Mouse (Mus musculus): ENCODE results near the gene Adgrg6. TPM values are rescaled to one million over a fixed set of nuclear protein-coding genes. Genes with fewer than 3 reads are reported as not detected.
A peak's percentile ranks its signal among the peaks of the same experiment; 100 is the strongest.

Adgrg6 gene
- polyA plus RNA-seq (2015; fragmentation: Nextera tagmentation; extraction: Ambion mirVana), result 2.8 and 3.6 TPM in 2 replicates

DNA sequence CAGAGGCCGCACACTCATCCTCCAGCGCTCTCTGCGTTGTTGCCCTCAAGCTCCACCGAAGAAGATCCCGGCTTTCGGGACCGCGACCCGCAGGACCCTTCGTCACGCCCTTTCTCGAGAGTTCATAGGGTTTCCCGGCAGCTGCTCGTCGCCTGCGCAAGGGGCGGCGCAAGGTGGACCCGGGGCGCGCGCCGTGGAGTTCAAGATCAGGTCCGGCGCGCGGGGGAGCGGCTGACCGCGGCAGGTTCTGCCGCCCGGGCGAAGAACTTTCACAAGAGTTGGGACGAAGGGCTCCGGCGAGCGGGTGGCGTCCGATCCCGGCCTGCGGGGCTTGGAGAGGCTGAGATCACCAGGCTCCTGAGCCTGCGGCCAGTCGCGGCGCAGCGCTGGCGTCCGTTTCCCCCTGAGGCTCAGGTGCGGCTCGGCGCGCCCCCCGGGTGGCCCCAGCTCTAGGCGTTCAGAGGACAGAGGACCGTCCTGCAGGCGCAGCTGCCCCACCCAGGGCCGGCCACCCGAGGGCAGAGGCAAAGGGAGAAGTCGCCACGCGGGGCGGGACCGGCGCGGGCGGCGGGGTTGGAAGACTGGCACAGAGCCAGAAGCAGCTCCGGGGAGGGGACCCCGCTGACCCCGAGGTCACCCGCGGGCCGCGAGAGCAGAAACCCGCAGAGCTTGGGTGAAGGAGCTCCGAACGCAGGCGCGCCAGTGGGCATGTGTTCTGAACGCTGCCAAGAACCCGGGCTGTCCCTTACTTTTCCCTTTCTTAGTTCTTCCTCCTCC is at the start of gene Adgrg6:
Gene Adgrg6, minus strand, starts transcription at position 719 of the 777 bp plus-strand sequence.
- Histone ChIP-seq H3K4me1 (replicated peaks) (no peaks in the 10 kb centered on the region), H3K27ac (0 out of 2 replicates have a peak within 1 kb of the TSS, but pooled peaks have one; percentile 9), H3K4me2 (replicated peaks) (peak within 1 kb of the TSS; percentile 99), H3K27me3 (replicated peaks) (peaks cover 9% of the 10 kb centered on the region; the same call in 1 of the 2 replicates), H3K9me3 (no peaks in the 10 kb centered on the region), H3K9ac (peak within 1 kb of the TSS; percentile 61), H3K36me3 (no peaks in the 10 kb centered on the region), H3K4me3 (replicated peaks) (peak within 1 kb of the TSS; percentile 72)
- WGBS, result under 1% methylated on average over 81 of the region's 81 CpGs
- peak; percentile 85 for ATAC-seq

DNA sequence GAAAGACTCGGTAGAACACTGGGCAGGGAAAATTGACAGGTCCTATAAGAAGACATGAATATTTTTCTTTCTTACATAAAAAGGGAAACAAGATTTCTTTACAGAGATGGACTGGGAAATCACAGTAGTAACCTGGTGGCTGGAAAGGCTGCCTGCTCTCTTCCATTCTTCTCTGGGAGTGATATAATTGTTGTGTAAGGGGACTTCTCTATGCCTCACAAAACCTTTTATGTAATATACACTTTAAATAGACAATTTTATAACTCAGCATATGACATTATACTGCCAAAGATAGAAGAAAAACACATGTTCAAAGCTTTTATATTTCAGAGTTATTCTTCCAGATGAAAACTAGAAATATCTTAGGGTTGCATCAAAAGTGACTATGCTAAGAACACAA is 46.8 kb upstream of the Adgrg6 start:
- no peak overlapping the region for H3K9ac ChIP-seq
- H3K4me2 ChIP-seq (replicated peaks), result no peak overlapping the region
- no peak overlapping the region for H3K4me3 ChIP-seq (replicated peaks)
- no peak for ATAC-seq
- H3K4me1 ChIP-seq (replicated peaks), result no peaks in the 10 kb centered on the region
- no peaks in the 10 kb centered on the region for H3K27me3 ChIP-seq (replicated peaks)
- H3K9me3 ChIP-seq, result no peaks in the 10 kb centered on the region
- H3K27ac ChIP-seq, result no peak overlapping the region
- WGBS, result 80% methylated on average over 1 of the region's 1 CpGs
- no peaks in the 10 kb centered on the region for H3K36me3 ChIP-seq

- no peaks in the 10 kb centered on the region for H3K9me3 ChIP-seq
- no peaks in the 10 kb centered on the region for H3K4me1 ChIP-seq (replicated peaks)
- H3K27ac ChIP-seq, result no peak overlapping the region
- no peak for ATAC-seq
- no peak overlapping the region for H3K4me3 ChIP-seq (replicated peaks)
- no peaks in the 10 kb centered on the region for H3K27me3 ChIP-seq (replicated peaks)
- no peak overlapping the region for H3K4me2 ChIP-seq (replicated peaks)
- 88% methylated on average over 2 of the region's 2 CpGs for WGBS
- no peak overlapping the region for H3K9ac ChIP-seq
- H3K36me3 ChIP-seq, result no peaks in the 10 kb centered on the region
These were observed 45.4 kb upstream of the Adgrg6 start for GRCm38 (mm10) chr10:14590816-14591215.

- no peak for ATAC-seq
- Histone ChIP-seq H3K9me3 (no peaks in the 10 kb centered on the region), H3K4me3 (replicated peaks) (no peak overlapping the region), H3K27me3 (replicated peaks) (no peaks in the 10 kb centered on the region), H3K36me3 (no peaks in the 10 kb centered on the region), H3K4me1 (replicated peaks) (no peaks in the 10 kb centered on the region), H3K27ac (no peak overlapping the region), H3K4me2 (replicated peaks) (no peak overlapping the region), H3K9ac (no peak overlapping the region)
- 86% methylated on average over 6 of the region's 6 CpGs for WGBS
These were observed 44.2 kb upstream of the Adgrg6 start for GRCm38 (mm10) chr10:14589667-14590066.

- no peaks in the 10 kb centered on the region for H3K9me3 ChIP-seq
- no peak overlapping the region for H3K4me2 ChIP-seq (replicated peaks)
- no peak for ATAC-seq
- no peaks in the 10 kb centered on the region for H3K4me1 ChIP-seq (replicated peaks)
- no peaks in the 10 kb centered on the region for H3K36me3 ChIP-seq
- H3K4me3 ChIP-seq (replicated peaks), result no peak overlapping the region
- WGBS, result 100% methylated on average over 1 of the region's 1 CpGs
- no peak overlapping the region for H3K9ac ChIP-seq
- no peaks in the 10 kb centered on the region for H3K27me3 ChIP-seq (replicated peaks)
- no peak overlapping the region for H3K27ac ChIP-seq
These were observed 38.0 kb upstream of the Adgrg6 start for GRCm38 (mm10) chr10:14583496-14583895.

- no peak overlapping the region for H3K4me3 ChIP-seq (replicated peaks)
- no peaks in the 10 kb centered on the region for H3K9me3 ChIP-seq
- no peaks in the 10 kb centered on the region for H3K4me1 ChIP-seq (replicated peaks)
- no peak overlapping the region for H3K27ac ChIP-seq
- H3K4me2 ChIP-seq (replicated peaks), result no peak overlapping the region
- 0 out of 2 replicates have a peak, but pooled peaks have one; percentile 41 for ATAC-seq
- WGBS, result 73% methylated on average over 4 of the region's 4 CpGs
- H3K36me3 ChIP-seq, result no peaks in the 10 kb centered on the region
- H3K9ac ChIP-seq, result no peak overlapping the region
- H3K27me3 ChIP-seq (replicated peaks), result no peaks in the 10 kb centered on the region
These were observed 28.8 kb upstream of the Adgrg6 start for GRCm38 (mm10) chr10:14574255-14574654.

- Histone ChIP-seq H3K27ac (no peak overlapping the region), H3K27me3 (replicated peaks) (no peaks in the 10 kb centered on the region), H3K9me3 (no peaks in the 10 kb centered on the region), H3K9ac (no peak overlapping the region), H3K4me2 (replicated peaks) (no peak overlapping the region), H3K36me3 (no peaks in the 10 kb centered on the region), H3K4me1 (replicated peaks) (no peaks in the 10 kb centered on the region), H3K4me3 (replicated peaks) (no peak overlapping the region)
- ATAC-seq, result no peak
These were observed 25.7 kb upstream of the Adgrg6 start for GRCm38 (mm10) chr10:14571143-14571542.

GRCm38 (mm10) chr10:14570616-14571015 is 25.2 kb upstream of the Adgrg6 start:
- 16% methylated on average over 2 of the region's 2 CpGs for WGBS
- H3K9me3 ChIP-seq, result no peaks in the 10 kb centered on the region

GRCm38 (mm10) chr10:14546111-14546551 is 672 bp upstream of the Adgrg6 start:
- H3K9ac ChIP-seq, result no peak overlapping the region
- H3K27me3 ChIP-seq (replicated peaks), result peaks cover 9% of the 10 kb centered on the region; the same call in 1 of the 2 replicates
- no peaks in the 10 kb centered on the region for H3K36me3 ChIP-seq
- H3K4me1 ChIP-seq (replicated peaks), result no peaks in the 10 kb centered on the region
- H3K9me3 ChIP-seq, result no peaks in the 10 kb centered on the region
- peak; percentile 64 for ATAC-seq
- H3K27ac ChIP-seq, result no peak overlapping the region
- H3K4me2 ChIP-seq (replicated peaks), result peak overlapping the region; percentile 32
- WGBS, result 31% methylated on average over 7 of the region's 7 CpGs
- no peak overlapping the region for H3K4me3 ChIP-seq (replicated peaks)

More at GRCm38 (mm10) chr10:14570616-14571015, 25.2 kb upstream of the Adgrg6 start:
- no peak for ATAC-seq
- Histone ChIP-seq H3K4me2 (replicated peaks) (no peak overlapping the region), H3K36me3 (no peaks in the 10 kb centered on the region), H3K9ac (no peak overlapping the region), H3K4me3 (replicated peaks) (no peak overlapping the region), H3K27ac (no peak overlapping the region), H3K27me3 (replicated peaks) (no peaks in the 10 kb centered on the region), H3K4me1 (replicated peaks) (no peaks in the 10 kb centered on the region)

DNA sequence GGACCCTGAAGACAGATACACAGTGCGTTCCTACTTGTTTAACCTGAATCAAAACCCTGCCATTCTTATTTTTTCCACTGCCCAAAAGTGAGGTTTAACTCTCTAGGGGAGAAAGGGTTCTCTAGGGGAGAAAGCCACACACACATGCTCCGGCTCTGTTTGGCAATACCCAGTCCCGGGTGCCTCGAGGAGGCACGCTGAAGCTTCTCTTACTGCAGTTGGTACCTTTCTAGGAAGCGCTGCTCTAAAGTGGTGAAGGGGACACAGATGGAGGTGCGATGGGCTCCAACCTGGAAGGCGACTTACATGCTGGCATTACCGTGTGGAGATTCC is 885 bp downstream of the Adgrg6 start:
- 10% methylated on average over 9 of the region's 9 CpGs for WGBS
- peak overlapping the region; percentile 61 for H3K9ac ChIP-seq
- ATAC-seq, result no peak; the same call in 1 of the 2 replicates

DNA sequence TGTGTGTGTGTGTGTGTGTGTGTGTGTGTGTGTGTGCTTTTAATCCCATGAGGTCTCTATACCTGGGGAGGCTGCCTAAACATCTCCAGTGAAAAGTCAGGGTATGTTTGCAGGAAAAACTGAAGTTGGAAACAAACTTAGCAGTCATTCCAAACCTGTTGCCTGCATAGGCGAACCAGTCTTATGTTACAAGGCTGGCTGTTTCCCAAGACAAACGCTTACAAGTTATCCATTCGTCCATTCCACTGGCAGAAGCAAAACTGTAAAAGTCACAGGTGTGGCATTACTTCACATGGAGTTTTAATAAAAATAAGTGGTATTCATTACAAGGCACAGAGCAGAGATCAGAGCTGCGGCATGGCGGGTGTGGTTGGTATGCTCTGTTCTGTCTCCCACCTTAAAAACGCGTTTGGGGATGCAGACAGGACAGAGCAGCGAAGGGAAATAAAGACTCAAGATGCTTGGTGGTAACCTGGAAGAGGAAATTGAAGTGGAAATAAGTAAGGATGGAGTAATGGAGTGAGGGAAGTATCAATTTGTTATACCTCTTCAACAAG is 1.9 kb downstream of the Adgrg6 start:
- no peak overlapping the region for H3K27ac ChIP-seq
- no peak overlapping the region for H3K4me3 ChIP-seq (replicated peaks)
- H3K9me3 ChIP-seq, result no peaks in the 10 kb centered on the region
- H3K9ac ChIP-seq, result no peak overlapping the region
- H3K4me1 ChIP-seq (replicated peaks), result no peaks in the 10 kb centered on the region
- H3K4me2 ChIP-seq (replicated peaks), result no peak overlapping the region
- WGBS, result 72% methylated on average over 8 of the region's 8 CpGs
- ATAC-seq, result no peak
- peaks cover 9% of the 10 kb centered on the region; the same call in 1 of the 2 replicates for H3K27me3 ChIP-seq (replicated peaks)
- no peaks in the 10 kb centered on the region for H3K36me3 ChIP-seq

More for the DNA sequence above, 885 bp downstream of the Adgrg6 start:
- Histone ChIP-seq H3K36me3 (no peaks in the 10 kb centered on the region), H3K27me3 (replicated peaks) (peaks cover 9% of the 10 kb centered on the region; the same call in 1 of the 2 replicates), H3K9me3 (no peaks in the 10 kb centered on the region), H3K27ac (0 out of 2 replicates have a peak overlapping the region, but pooled peaks have one; percentile 9), H3K4me1 (replicated peaks) (no peaks in the 10 kb centered on the region), H3K4me3 (replicated peaks) (peak overlapping the region; percentile 72), H3K4me2 (replicated peaks) (peak overlapping the region; percentile 99)

- Histone ChIP-seq H3K4me2 (replicated peaks) (no peak overlapping the region), H3K27me3 (replicated peaks) (no peaks in the 10 kb centered on the region), H3K4me3 (replicated peaks) (no peak overlapping the region), H3K4me1 (replicated peaks) (no peaks in the 10 kb centered on the region), H3K27ac (no peak overlapping the region), H3K9me3 (no peaks in the 10 kb centered on the region), H3K36me3 (no peaks in the 10 kb centered on the region), H3K9ac (no peak overlapping the region)
- WGBS, result 80% methylated on average over 3 of the region's 3 CpGs
- no peak for ATAC-seq
These were observed 8.4 kb downstream of the Adgrg6 start for GRCm38 (mm10) chr10:14537102-14537501.

All from intestine, embryonic 15.5 days (tissue).